Mouse (Mus musculus) layer of hippocampus, adult 18-20 months (tissue): ENCODE data around the gene Bex6. TPM values are rescaled to one million over a fixed set of nuclear protein-coding genes. Genes with fewer than 3 reads are reported as not detected.
A peak's percentile ranks its signal among the peaks of the same experiment; 100 is the strongest.
"Not testable (repeated sequence)": the region's sequence is repeated elsewhere in the genome, so short reads cannot be mapped to it uniquely, and the experiment has no call there.

ENCODE experiments used
- DNase-seq, 2 experiments: peaks; one replicate each; pipeline ENCODE4 v3.0.0; 2022; ENCODE audit warnings: low spot score in 2 of 2
- total RNA-seq, 2 experiments: library from RNA; stranded (reverse); gene quantifications; 2 replicates each; pipeline ENCODE4 v1.2.3; 2021

Bex6 gene
- total RNA-seq, 2 experiments from 2014 or later: not detected

GRCm38 (mm10) chr16:32173401-32173800, 6.2 kb upstream of the Bex6 start:
- no peak for DNase-seq

- DNase-seq: no peak
These were observed 5.2 kb upstream of the Bex6 start for GRCm38 (mm10) chr16:32174340-32175005.

- DNase-seq: no peak
These were observed 4.6 kb upstream of the Bex6 start for GRCm38 (mm10) chr16:32175029-32175428.

- no peak for DNase-seq
These were observed 2.5 kb upstream of the Bex6 start for GRCm38 (mm10) chr16:32176896-32177686.

GRCm38 (mm10) chr16:32186056-32186455, 6.4 kb downstream of the Bex6 start:
- no peak for DNase-seq

DNA sequence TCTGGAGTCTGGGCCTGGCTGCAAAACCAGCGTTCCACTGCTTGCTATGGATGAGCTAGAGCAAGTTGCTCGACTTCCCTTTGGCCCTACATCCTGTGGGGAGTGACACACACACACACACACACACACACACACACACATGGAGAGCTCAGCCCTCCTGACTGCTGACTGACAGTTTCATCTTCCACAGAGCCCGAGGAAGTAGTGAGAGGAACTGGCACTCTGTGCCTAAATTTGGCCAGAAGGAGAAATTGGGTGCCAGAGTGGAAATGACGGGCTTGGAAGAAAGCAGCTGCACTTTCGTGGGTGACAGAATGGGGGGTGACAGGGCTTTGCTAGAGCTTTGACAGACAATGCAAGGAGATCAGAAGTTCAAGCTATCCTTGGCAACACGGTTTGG, 9.5 kb downstream of the Bex6 start:
- peak in 1 of 2 experiments; percentile 45 for DNase-seq

- DNase-seq: no peak
These were observed 10.4 kb downstream of the Bex6 start for GRCm38 (mm10) chr16:32190011-32190441.

DNA sequence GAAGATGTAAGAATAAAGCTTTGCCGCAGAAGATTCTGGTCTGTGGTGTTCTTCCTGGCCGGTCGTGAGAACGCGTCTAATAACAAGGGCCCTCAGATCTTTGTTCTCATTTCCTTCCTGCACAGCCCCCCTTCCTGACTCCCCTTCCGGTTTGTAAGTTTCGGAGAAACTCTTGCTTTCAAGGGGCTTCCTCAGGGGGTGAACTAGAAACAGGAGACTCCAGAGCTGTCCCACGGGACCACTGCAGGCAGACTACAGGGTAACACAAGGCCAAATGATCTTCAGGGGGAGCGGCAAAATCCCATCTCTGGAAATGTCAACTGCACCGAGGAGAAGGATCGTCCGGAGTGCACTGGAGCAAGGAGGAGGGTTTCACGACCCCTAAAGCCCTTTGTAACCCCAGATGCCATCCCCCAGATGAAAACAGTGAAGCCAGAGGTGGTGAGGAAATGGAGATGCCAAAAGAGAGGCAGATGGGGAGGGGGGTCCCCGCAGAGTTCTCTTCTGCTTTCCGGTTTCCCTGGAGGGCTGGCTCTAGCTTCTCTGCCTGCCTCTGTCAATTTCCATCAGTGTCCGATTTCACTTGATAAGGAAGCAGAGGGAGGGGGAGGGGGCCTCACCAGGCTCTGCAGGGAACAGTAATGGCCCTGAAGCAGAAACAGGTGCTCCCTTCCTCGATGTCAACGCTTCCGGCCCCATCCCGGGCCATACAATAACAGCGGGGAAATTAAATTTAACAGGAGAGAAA, 20.8 kb downstream of the Bex6 start:
- DNase-seq: no peak

DNA sequence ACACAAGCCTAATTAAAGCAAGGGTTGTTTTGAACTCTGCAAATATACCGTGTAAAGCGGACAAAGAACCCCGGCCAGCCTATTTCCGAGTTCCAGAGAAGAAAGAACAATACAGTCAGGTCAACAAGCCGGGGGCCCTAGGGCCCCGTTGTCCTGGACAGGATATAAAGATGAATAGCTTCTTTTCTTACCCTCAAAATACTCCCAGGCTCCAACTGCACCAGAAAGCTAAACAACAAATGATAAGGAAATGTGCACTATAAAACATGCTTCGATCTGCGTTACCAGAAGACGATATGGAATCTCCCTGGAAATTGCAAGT, 21.3 kb downstream of the Bex6 start:
- no peak for DNase-seq

DNA sequence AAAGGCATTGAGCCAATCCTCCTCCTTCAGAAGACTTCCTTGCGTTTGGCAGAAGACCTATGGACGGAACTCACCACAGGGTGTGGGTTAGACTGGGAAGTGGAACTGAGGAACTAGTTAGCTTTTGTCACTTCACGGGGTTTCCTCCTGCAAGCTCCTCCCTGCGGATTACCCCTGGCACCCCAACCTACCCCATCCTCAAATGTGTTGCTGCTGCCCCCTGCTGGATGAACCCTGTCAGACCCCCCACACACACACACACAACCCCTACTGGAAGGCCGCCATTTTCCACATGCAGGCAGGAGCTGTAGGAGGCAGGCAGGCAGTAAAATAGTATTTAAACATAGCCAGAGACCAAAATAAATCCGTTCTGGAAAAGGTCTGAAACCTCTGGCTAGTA, 23.1 kb downstream of the Bex6 start:
- peak in 1 of 2 experiments; percentile 30 for DNase-seq

DNA sequence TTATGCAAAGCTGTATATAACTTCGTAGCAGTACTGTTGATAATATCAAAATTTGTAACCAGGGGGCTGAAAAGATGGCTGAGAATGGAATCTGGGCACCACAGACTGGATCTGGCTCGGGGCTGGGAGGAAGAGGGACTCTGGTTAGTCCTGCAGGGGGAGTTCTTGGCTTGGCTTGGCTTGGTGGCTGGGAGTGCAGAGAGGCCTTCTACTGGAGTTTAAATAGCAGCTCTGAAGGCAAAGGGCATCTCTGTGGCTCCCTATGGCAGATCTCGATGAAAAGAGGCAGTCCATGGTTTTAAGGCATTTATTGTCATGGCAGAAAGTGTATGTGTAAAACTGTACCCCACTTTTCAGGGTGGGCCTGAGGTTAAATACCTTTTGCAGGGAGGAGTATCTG, 25.3 kb downstream of the Bex6 start:
- DNase-seq: no peak

GRCm38 (mm10) chr16:32214156-32214555, 34.5 kb downstream of the Bex6 start:
- DNase-seq: no peak

DNA sequence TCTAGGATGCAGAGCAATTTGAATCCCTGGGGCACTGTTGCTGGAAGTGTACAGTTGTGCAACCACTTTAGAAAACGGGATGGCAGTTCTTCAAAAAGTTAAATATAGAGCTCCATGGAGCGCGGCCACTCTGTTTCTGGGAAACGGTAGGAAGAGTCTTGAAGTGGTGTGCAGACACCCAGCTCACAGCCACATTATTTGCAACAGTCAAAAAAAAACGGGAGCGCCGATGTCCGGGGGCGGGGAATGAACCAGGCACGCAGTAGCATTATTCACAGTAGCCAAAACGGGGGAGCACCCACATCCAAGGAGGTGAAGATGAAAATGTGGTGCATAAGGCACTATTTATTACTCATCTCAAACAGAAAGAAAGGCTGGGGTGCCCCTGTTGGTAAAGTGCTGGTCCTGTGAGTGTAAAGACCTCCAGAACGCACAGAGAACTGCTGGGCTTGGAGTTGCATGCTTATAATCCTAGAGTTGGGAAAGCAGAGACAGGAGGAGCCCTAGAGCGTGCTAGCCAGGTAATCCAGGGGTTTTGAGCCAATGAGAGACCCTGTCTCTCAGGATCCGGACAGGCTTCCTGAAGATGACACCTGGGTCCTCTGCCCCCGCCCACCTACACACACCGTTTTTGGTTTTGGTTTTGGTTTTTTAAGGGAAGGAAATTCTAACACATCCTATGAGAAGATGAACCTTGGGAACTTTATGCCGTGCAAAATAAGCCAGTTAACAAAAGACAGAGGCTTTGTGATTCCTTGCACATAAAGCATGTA, 35.4 kb downstream of the Bex6 start:
- peak in 1 of 2 experiments; percentile 44 for DNase-seq

- DNase-seq: no peak
These were observed 42.2 kb downstream of the Bex6 start for GRCm38 (mm10) chr16:32221803-32222202.

- DNase-seq: no peak
These were observed 42.8 kb downstream of the Bex6 start for GRCm38 (mm10) chr16:32222399-32222798.

- not testable (repeated sequence) for DNase-seq
These were observed 52.4 kb downstream of the Bex6 start for GRCm38 (mm10) chr16:32232050-32232449.

Other genes with a start within 250 kb of the Bex6 start
- gene Pigz, start 246.0 kb upstream of the Bex6 start, total RNA-seq: 10 to 100 TPM; 19.4 to 23.3 TPM
- gene 0610012G03Rik, start 231.3 kb upstream of the Bex6 start, total RNA-seq: 10 to 100 TPM; 41.2 to 41.5 TPM
- gene Ncbp2, start 231.3 kb upstream of the Bex6 start, total RNA-seq: 10 to 100 TPM; 51.4 to 53.4 TPM
- gene Senp5, start 176.5 kb upstream of the Bex6 start, total RNA-seq: 10 to 100 TPM; 37.7 to 39.0 TPM
- gene Pak2, start 100.5 kb upstream of the Bex6 start, total RNA-seq: 10 to 100 TPM; 28.7 to 29.8 TPM
- gene Pigx, start 80.1 kb upstream of the Bex6 start, total RNA-seq: 10 to 100 TPM; 23.4 to 25.2 TPM
- gene Cep19, start 80.0 kb upstream of the Bex6 start, total RNA-seq: 10 to 100 TPM; 65.8 to 66.3 TPM
- 10 to 100 TPM; 10.1 to 12.4 TPM for gene Nrros, start 14.2 kb upstream of the Bex6 start, total RNA-seq
- gene Fbxo45, start 67.3 kb downstream of the Bex6 start, total RNA-seq: 10 to 100 TPM; 46.3 to 47.5 TPM
- gene Wdr53, start 67.4 kb downstream of the Bex6 start, total RNA-seq: 10 to 100 TPM; 13.2 to 14.0 TPM
- gene Smco1, start 91.6 kb downstream of the Bex6 start, total RNA-seq: under 1 TPM; 0.30 to 0.45 TPM
- gene Rnf168, start 97.6 kb downstream of the Bex6 start, total RNA-seq: 10 to 100 TPM; 26.7 to 30.9 TPM
- gene Ubxn7, start 152.4 kb downstream of the Bex6 start, total RNA-seq: 10 to 100 TPM; 46.4 to 52.4 TPM
- not detected for gene Tm4sf19, start 220.7 kb downstream of the Bex6 start, total RNA-seq
- gene Tctex1d2, start 239.9 kb downstream of the Bex6 start, total RNA-seq: 10 to 100 TPM; 11.9 to 15.5 TPM